Mouse (Mus musculus) lung, embryonic 15.5 days (tissue): ENCODE measurements around the gene Syne1. TPM values are rescaled to one million over a fixed set of nuclear protein-coding genes. Genes with fewer than 3 reads are reported as not detected.
"Not testable (repeated sequence)": the region's sequence is repeated elsewhere in the genome, so short reads cannot be mapped to it uniquely, and the experiment has no call there.

Source experiments
- ATAC-seq: fragments of 200-750 bp; cut with Nextera tagmentation; 2 replicates; pipeline ENCODE4 v1.8.0; 2017; ENCODE audit warnings: moderate number of reproducible peaks, borderline replicate concordance; ENCODE audit not compliant: low FRiP score, low TSS enrichment; ENCODE audit errors: extremely low read depth
- H3K27ac ChIP-seq: fragments of 300-500 bp; sonication (generic); 2 replicates; pipeline ENCODE4 v1.5.1; 2015; ENCODE audit warnings: moderate library complexity, mild to moderate bottlenecking, inconsistent platforms
- H3K27me3 ChIP-seq: fragments of 300-500 bp; sonication (generic); 2 replicates; pipeline ENCODE4 v1.6.1; 2015; ENCODE audit warnings: inconsistent platforms
- H3K36me3 ChIP-seq: fragments of 300-500 bp; sonication (generic); 2 replicates; pipeline ENCODE4 v1.6.1; 2015; ENCODE audit warnings: inconsistent platforms
- H3K4me1 ChIP-seq: fragments of 300-500 bp; sonication (generic); 2 replicates; pipeline ENCODE4 v1.6.1; 2015; ENCODE audit warnings: inconsistent platforms
- H3K4me2 ChIP-seq: fragments of 300-500 bp; sonication (generic); 2 replicates; pipeline ENCODE4 v1.6.1; 2015; ENCODE audit warnings: inconsistent platforms, mild to moderate bottlenecking, moderate library complexity
- H3K4me3 ChIP-seq: fragments of 300-500 bp; sonication (generic); 2 replicates; pipeline ENCODE4 v1.5.1; 2015; ENCODE audit warnings: mild to moderate bottlenecking, inconsistent platforms
- H3K9ac ChIP-seq: fragments of 300-500 bp; sonication (generic); 2 replicates; pipeline ENCODE4 v1.6.1; 2015; ENCODE audit warnings: inconsistent platforms
- H3K9me3 ChIP-seq: fragments of 300-500 bp; sonication (generic); 2 replicates; pipeline ENCODE4 v1.6.1; 2016; ENCODE audit warnings: inconsistent platforms
- WGBS: fragments of 180-500 bp; shearing (Covaris S2); methylation state at CpG from one replicate; pipeline ENCODE4 v1.1.7; 2015; 5-methylcytosine and 5-hydroxymethylcytosine counted together
- polyA plus RNA-seq: library from polyadenylated mRNA; unstranded; fragments of >200 nt; fragmentation: Nextera tagmentation; extraction: Ambion mirVana; gene quantifications from 2 replicates; pipeline ENCODE4 v1.2.1, GENCODE M21; 2015

The Syne1 gene
- polyA plus RNA-seq, 1 experiment from 2014 or later: 4.9 TPM

- Histone ChIP-seq H3K27me3 (no peaks in the 10 kb centered on the region), H3K9me3 (no peaks in the 10 kb centered on the region), H3K4me1 (no peaks in the 10 kb centered on the region), H3K36me3 (no peaks in the 10 kb centered on the region), H3K27ac (no peak overlapping the region), H3K4me3 (no peak overlapping the region), H3K4me2 (no peak overlapping the region), H3K9ac (no peak overlapping the region)
- WGBS: 7% methylated on average over 3 of the region's 3 CpGs
- no peak for ATAC-seq
Measured at GRCm38 (mm10) chr10:5515330-5515729, 36.0 kb downstream of the Syne1 start.

- no peak for ATAC-seq
- 85% methylated on average over 8 of the region's 8 CpGs for WGBS
- no peak overlapping the region for H3K4me3 ChIP-seq
- no peaks in the 10 kb centered on the region for H3K4me1 ChIP-seq
- H3K4me2 ChIP-seq: no peak overlapping the region
- H3K27ac ChIP-seq: no peak overlapping the region
- no peaks in the 10 kb centered on the region for H3K27me3 ChIP-seq
- H3K9ac ChIP-seq: no peak overlapping the region
- no peaks in the 10 kb centered on the region for H3K9me3 ChIP-seq
- no peaks in the 10 kb centered on the region for H3K36me3 ChIP-seq
Measured at GRCm38 (mm10) chr10:5514134-5514533, 37.1 kb downstream of the Syne1 start.

GRCm38 (mm10) chr10:5512285-5512684 lies 39.0 kb downstream of the Syne1 start:
- H3K9me3 ChIP-seq: no peaks in the 10 kb centered on the region
- H3K36me3 ChIP-seq: no peaks in the 10 kb centered on the region
- no peak for ATAC-seq
- no peak overlapping the region for H3K9ac ChIP-seq
- H3K4me3 ChIP-seq: no peak overlapping the region
- no peak overlapping the region for H3K27ac ChIP-seq
- H3K4me1 ChIP-seq: no peaks in the 10 kb centered on the region
- H3K27me3 ChIP-seq: no peaks in the 10 kb centered on the region
- no peak overlapping the region for H3K4me2 ChIP-seq

- no peak for ATAC-seq
- Histone ChIP-seq H3K27me3 (no peaks in the 10 kb centered on the region), H3K9ac (no peak overlapping the region), H3K9me3 (no peaks in the 10 kb centered on the region), H3K4me1 (no peaks in the 10 kb centered on the region), H3K4me2 (no peak overlapping the region), H3K27ac (no peak overlapping the region), H3K4me3 (no peak overlapping the region), H3K36me3 (no peaks in the 10 kb centered on the region)
- 47% methylated on average over 3 of the region's 3 CpGs for WGBS
Measured at GRCm38 (mm10) chr10:5511403-5511802, 39.9 kb downstream of the Syne1 start.

- H3K27me3 ChIP-seq: no peaks in the 10 kb centered on the region
- H3K27ac ChIP-seq: no peak overlapping the region
- H3K4me3 ChIP-seq: no peak overlapping the region
- no peak overlapping the region for H3K9ac ChIP-seq
- H3K9me3 ChIP-seq: no peaks in the 10 kb centered on the region
- no peak overlapping the region for H3K4me2 ChIP-seq
- H3K4me1 ChIP-seq: no peaks in the 10 kb centered on the region
- ATAC-seq: no peak
- 66% methylated on average over 2 of the region's 2 CpGs for WGBS
- H3K36me3 ChIP-seq: no peaks in the 10 kb centered on the region
Measured at GRCm38 (mm10) chr10:5507478-5507877, 43.8 kb downstream of the Syne1 start.

GRCm38 (mm10) chr10:5504761-5505160 lies 46.5 kb downstream of the Syne1 start:
- no peaks in the 10 kb centered on the region for H3K4me1 ChIP-seq
- WGBS: 53% methylated on average over 3 of the region's 3 CpGs

GRCm38 (mm10) chr10:5503909-5504308 lies 47.4 kb downstream of the Syne1 start:
- H3K27ac ChIP-seq: no peak overlapping the region
- no peaks in the 10 kb centered on the region for H3K27me3 ChIP-seq
- H3K9me3 ChIP-seq: no peaks in the 10 kb centered on the region
- WGBS: 71% methylated on average over 3 of the region's 3 CpGs
- H3K4me3 ChIP-seq: no peak overlapping the region
- no peak overlapping the region for H3K4me2 ChIP-seq
- no peaks in the 10 kb centered on the region for H3K36me3 ChIP-seq
- no peaks in the 10 kb centered on the region for H3K4me1 ChIP-seq
- H3K9ac ChIP-seq: no peak overlapping the region
- ATAC-seq: no peak

More at GRCm38 (mm10) chr10:5504761-5505160, 46.5 kb downstream of the Syne1 start:
- no peak overlapping the region for H3K4me2 ChIP-seq
- H3K27ac ChIP-seq: no peak overlapping the region
- no peaks in the 10 kb centered on the region for H3K27me3 ChIP-seq
- no peak for ATAC-seq
- H3K4me3 ChIP-seq: no peak overlapping the region
- H3K9me3 ChIP-seq: no peaks in the 10 kb centered on the region
- no peak overlapping the region for H3K9ac ChIP-seq
- H3K36me3 ChIP-seq: no peaks in the 10 kb centered on the region

GRCm38 (mm10) chr10:5499684-5500369 lies 51.5 kb downstream of the Syne1 start:
- 0 out of 2 replicates have a peak, but pooled peaks have one; percentile 27 for ATAC-seq
- not testable (repeated sequence) for H3K4me3 ChIP-seq, H3K9me3 ChIP-seq, H3K9ac ChIP-seq, H3K36me3 ChIP-seq, H3K4me2 ChIP-seq, H3K27me3 ChIP-seq, H3K4me1 ChIP-seq, H3K27ac ChIP-seq
- WGBS: 68% methylated on average over 6 of the region's 6 CpGs

GRCm38 (mm10) chr10:5497859-5498258 lies 53.4 kb downstream of the Syne1 start:
- Histone ChIP-seq H3K4me1 (no peaks in the 10 kb centered on the region), H3K9ac (no peak overlapping the region), H3K27me3 (no peaks in the 10 kb centered on the region), H3K9me3 (no peaks in the 10 kb centered on the region), H3K27ac (no peak overlapping the region), H3K4me3 (no peak overlapping the region), H3K36me3 (no peaks in the 10 kb centered on the region), H3K4me2 (no peak overlapping the region)
- no peak for ATAC-seq
- WGBS: 63% methylated on average over 2 of the region's 2 CpGs

- no peaks in the 10 kb centered on the region for H3K9me3 ChIP-seq
- 88% methylated on average over 9 of the region's 9 CpGs for WGBS
- H3K36me3 ChIP-seq: no peaks in the 10 kb centered on the region
- no peak overlapping the region for H3K27ac ChIP-seq
- no peak overlapping the region for H3K9ac ChIP-seq
- H3K4me2 ChIP-seq: no peak overlapping the region
- no peak overlapping the region for H3K4me3 ChIP-seq
- no peaks in the 10 kb centered on the region for H3K27me3 ChIP-seq
- ATAC-seq: no peak
- no peaks in the 10 kb centered on the region for H3K4me1 ChIP-seq
Measured at GRCm38 (mm10) chr10:5491050-5491449, 60.2 kb downstream of the Syne1 start.

- Histone ChIP-seq H3K27me3 (no peaks in the 10 kb centered on the region), H3K4me3 (no peak overlapping the region), H3K4me1 (no peaks in the 10 kb centered on the region), H3K36me3 (no peaks in the 10 kb centered on the region), H3K9me3 (no peaks in the 10 kb centered on the region), H3K27ac (no peak overlapping the region), H3K4me2 (no peak overlapping the region), H3K9ac (no peak overlapping the region)
- ATAC-seq: no peak
- 53% methylated on average over 6 of the region's 6 CpGs for WGBS
Measured at GRCm38 (mm10) chr10:5490029-5490428, 61.3 kb downstream of the Syne1 start.

GRCm38 (mm10) chr10:5488097-5488496 lies 63.2 kb downstream of the Syne1 start:
- Histone ChIP-seq H3K4me3 (no peak overlapping the region), H3K27ac (no peak overlapping the region), H3K4me2 (no peak overlapping the region), H3K9me3 (no peaks in the 10 kb centered on the region), H3K9ac (no peak overlapping the region), H3K4me1 (no peaks in the 10 kb centered on the region), H3K36me3 (no peaks in the 10 kb centered on the region), H3K27me3 (no peaks in the 10 kb centered on the region)
- ATAC-seq: no peak
- WGBS: 20% methylated on average over 5 of the region's 5 CpGs
